Mouse (Mus musculus) leukemia stem cell, adult 10-12 weeks (primary cell): ENCODE measurements around the gene Slc27a3. TPM values are rescaled to one million over a fixed set of nuclear protein-coding genes. Genes with fewer than 3 reads are reported as not detected.

Experiments
- polyA plus RNA-seq: library from polyadenylated mRNA; stranded (reverse); fragments of >175 nt; gene quantifications from 2 replicates; pipeline ENCODE4 v1.2.3, GENCODE M21; 2012; ENCODE audit warnings: low replicate concordance

Slc27a3 gene
- polyA plus RNA-seq, result 2.4 and 2.9 TPM in 2 replicates

DNA sequence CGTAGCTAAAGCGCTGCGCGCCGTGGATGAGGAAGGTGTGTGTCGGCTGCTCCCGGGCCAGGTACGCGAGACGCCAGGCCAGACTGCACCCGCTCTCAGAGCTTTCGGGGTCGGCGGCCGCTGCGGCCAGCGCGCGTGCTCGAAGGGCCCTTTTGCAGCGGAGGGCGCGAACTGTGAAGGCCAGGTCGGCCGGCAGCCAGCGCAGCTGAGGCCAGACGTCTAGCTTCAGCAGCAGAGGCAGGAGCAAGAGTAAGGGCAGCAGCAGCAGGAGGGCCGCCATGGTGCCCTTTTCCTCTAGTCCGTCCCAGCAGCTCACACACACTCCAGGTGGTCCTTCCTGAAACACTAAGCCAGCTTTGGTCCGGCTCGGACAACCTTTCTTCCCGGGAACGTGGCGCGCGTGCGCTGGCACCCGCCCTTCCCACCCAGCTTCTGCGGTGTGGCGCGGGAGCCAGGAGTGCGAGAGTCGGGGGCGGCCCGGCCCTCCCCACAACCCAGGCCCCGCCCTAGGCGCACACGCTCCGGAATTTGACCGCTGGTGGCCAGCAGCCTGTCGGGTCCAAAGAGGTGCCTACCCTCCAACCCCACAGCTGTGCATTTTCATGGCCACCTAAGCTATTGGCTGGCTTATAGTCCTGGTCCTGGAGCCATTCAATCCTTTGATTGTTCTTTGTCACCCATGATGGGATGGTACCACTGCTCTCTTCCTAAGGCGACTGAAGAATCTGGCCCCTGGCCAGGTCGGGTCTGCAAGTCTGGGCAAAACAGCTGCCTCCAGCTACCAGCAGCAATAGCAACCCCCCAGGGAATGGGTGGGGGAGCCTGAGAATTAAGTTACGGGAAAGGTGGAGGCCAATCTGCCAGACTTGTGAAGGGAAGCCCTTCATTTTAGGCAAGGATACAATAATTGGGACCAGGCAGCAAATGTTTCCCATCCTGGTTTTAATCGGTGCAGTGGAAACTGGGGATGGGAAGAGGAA lies at the start of gene Slc27a3:
TSS of gene Slc27a3 (minus strand) at position 428 of the 980 bp plus-strand sequence.

GRCm38 (mm10) chr3:90433381-90434020 lies 43.8 kb upstream of the Slc27a3 start, which contains the start of gene Ints3:
Gene Ints3 (minus strand): TSS chr3:90433622.

Other genes with a start within 250 kb of the Slc27a3 start
- 161 and 228 TPM in 2 replicates for gene Rps27, start 176.3 kb downstream of the Slc27a3 start, polyA plus RNA-seq
- gene Rab13, start 176.2 kb downstream of the Slc27a3 start, polyA plus RNA-seq, result 1.1 and 1.8 TPM in 2 replicates
- 135 and 244 TPM in 2 replicates for gene Jtb, start 158.3 kb downstream of the Slc27a3 start, polyA plus RNA-seq
- 0.17 TPM in 1 of 2 replicates, not detected in the other for gene Creb3l4, start 146.4 kb downstream of the Slc27a3 start, polyA plus RNA-seq
- gene Slc39a1, start 141.8 kb downstream of the Slc27a3 start, polyA plus RNA-seq, result 9.7 and 11.5 TPM in 2 replicates
- 53.2 and 125 TPM in 2 replicates for gene Crtc2, start 135.8 kb downstream of the Slc27a3 start, polyA plus RNA-seq
- gene Dennd4b, start 124.8 kb downstream of the Slc27a3 start, polyA plus RNA-seq, result 101 and 197 TPM in 2 replicates
- 3.4 and 5.4 TPM in 2 replicates for gene Gatad2b, start 96.8 kb downstream of the Slc27a3 start, polyA plus RNA-seq
- 28.3 and 56.0 TPM in 2 replicates for gene Ints3, start 43.7 kb upstream of the Slc27a3 start, polyA plus RNA-seq
- gene Npr1, start 75.9 kb upstream of the Slc27a3 start, polyA plus RNA-seq, result 0.89 and 5.8 TPM in 2 replicates
- gene Ilf2, start 86.2 kb upstream of the Slc27a3 start, polyA plus RNA-seq, result 8.3 and 17.4 TPM in 2 replicates
- 1.9 and 2.3 TPM in 2 replicates for gene Snapin, start 101.1 kb upstream of the Slc27a3 start, polyA plus RNA-seq
- 77.5 and 97.8 TPM in 2 replicates for gene Chtop, start 119.6 kb upstream of the Slc27a3 start, polyA plus RNA-seq
- gene S100a1, start 124.5 kb upstream of the Slc27a3 start, polyA plus RNA-seq, result 4.6 and 6.4 TPM in 2 replicates
- 1.4 and 4.0 TPM in 2 replicates for gene S100a13, start 124.5 kb upstream of the Slc27a3 start, polyA plus RNA-seq
- not detected in 2 replicates for gene S100a14, start 136.9 kb upstream of the Slc27a3 start, polyA plus RNA-seq
- 1.6 and 3.6 TPM in 2 replicates for gene S100a16, start 147.3 kb upstream of the Slc27a3 start, polyA plus RNA-seq
- gene S100a3, start 170.6 kb upstream of the Slc27a3 start, polyA plus RNA-seq, result not detected in 2 replicates
- not detected in 2 replicates for gene S100a2, start 200.3 kb upstream of the Slc27a3 start, polyA plus RNA-seq
- gene Gm42674, start 212.0 kb upstream of the Slc27a3 start, polyA plus RNA-seq, result not detected in 2 replicates
- gene S100a4, start 213.8 kb upstream of the Slc27a3 start, polyA plus RNA-seq, result 0.43 TPM in 1 of 2 replicates, not detected in the other
- gene S100a5, start 218.6 kb upstream of the Slc27a3 start, polyA plus RNA-seq, result not detected in 2 replicates
- 3.1 and 4.6 TPM in 2 replicates for gene S100a6, start 222.9 kb upstream of the Slc27a3 start, polyA plus RNA-seq